ENCODE assay signal across 8 mouse cellular contexts in genomic region chr5:24451264-24452029, GRCm38 (mm10). TPM values are rescaled to one million over a fixed set of nuclear protein-coding genes. Genes with fewer than 3 reads are reported as not detected.
DNase-seq lines count a peak whose midpoint lies in the region; ATAC-seq and TF ChIP-seq lines count a peak whose summit lies in the region.

No protein-coding gene starts in this region.

- H3K9me3 ChIP-seq in hindbrain, embryonic 12.5 days (replicated peaks), result no peaks in the 10 kb centered on the region

- POLR2A ChIA-PET in Patski (lab: Charles Lee), result interaction anchor here (0.9 to 3.5 kb wide), 8 partner anchors 10 to 369 kb away, joined by 3 to 26 read pairs (median 4); no protein-coding TSS in a partner anchor

- TF ChIP-seq CTCF in Patski (IDR thresholded peaks at IDR 0.05), result no peak

- WGBS in hindbrain, embryonic 12.5 days, result 2% methylated on average over 41 of the region's 66 CpGs

- H3K9ac ChIP-seq in hindbrain, embryonic 12.5 days, result peak overlapping the region; percentile 99

- in situ Hi-C loops in Patski (cut with MboI; ENCODE audit: low pct_unique_long_range_greater_than_20kb), result no loop called here

- H3K36me3 ChIP-seq in hindbrain, embryonic 12.5 days, result no peaks in the 10 kb centered on the region

- no peak for DNase-seq in Patski (ENCODE audit: low read depth, low spot score)
- DNase-seq in cerebellum, adult 9-11 months, result peak; percentile 90
- peak; percentile 84 to 89 for DNase-seq in frontal cortex, postnatal 10 days (ENCODE audit: low spot score in 2 of 2)
- DNase-seq in left cerebral cortex, adult 11 months (ENCODE audit: low spot score), result peak; percentile 70
- peak; percentile 90 to 95 for DNase-seq in lung, postnatal 4 days
- DNase-seq in retina, postnatal 7 days (ENCODE audit: low read depth, low spot score), result peak; percentile 69
- DNase-seq in urinary bladder, adult 2 months (ENCODE audit: low spot score), result peak; percentile 80

- ATAC-seq in Patski, result peak; percentile 44
- ATAC-seq in hindbrain, embryonic 12.5 days (ENCODE audit: low FRiP score), result peak; percentile 69

- H3K4me3 ChIP-seq in hindbrain, embryonic 12.5 days, result peak overlapping the region; percentile 95

- peak overlapping the region; percentile 93 for H3K4me2 ChIP-seq in hindbrain, embryonic 12.5 days (replicated peaks)

- H3K27me3 ChIP-seq in Patski, result no peaks in the 10 kb centered on the region
- H3K27me3 ChIP-seq in hindbrain, embryonic 12.5 days, result 0 out of 2 replicates have a peak, but pooled peaks cover 3% of the 10 kb centered on the region

- H3K27ac ChIP-seq in hindbrain, embryonic 12.5 days, result peak overlapping the region; percentile 95

- CTCF ChIA-PET in Patski (lab: Charles Lee), result interaction anchor here (1.0 to 2.4 kb wide), 3 partner anchors 19 to 57 kb away, joined by 3 to 15 read pairs (median 5); partner anchors contain the start of gene Abcb8

- H3K4me1 ChIP-seq in hindbrain, embryonic 12.5 days, result peaks cover 56% of the 10 kb centered on the region

RNA-seq across cellular contexts. Expression of gene Agap3, which starts 0.5 kb away (rescaled TPM):
- 116 TPM for polyA plus RNA-seq in Patski (2021)
- polyA plus RNA-seq in hindbrain, embryonic 12.5 days (2016; fragmentation: Nextera tagmentation; extraction: Ambion mirVana), result 83.7 and 86.2 TPM in 2 replicates
- 55.8 and 73.8 TPM in 2 replicates for polyA plus RNA-seq in urinary bladder, adult 2 months (2012; rRNA removed)

RNA-seq across cellular contexts. Expression of gene Tmub1, which starts 3.8 kb away (rescaled TPM):
- 26.4 TPM for polyA plus RNA-seq in Patski (2021)
- 32.6 and 36.7 TPM in 2 replicates for polyA plus RNA-seq in hindbrain, embryonic 12.5 days (2016; fragmentation: Nextera tagmentation; extraction: Ambion mirVana)
- polyA plus RNA-seq in urinary bladder, adult 2 months (2012; rRNA removed), result 24.5 TPM in 2 replicates

RNA-seq across cellular contexts. Expression of gene Fastk, which starts 6.4 kb away (rescaled TPM):
- polyA plus RNA-seq in Patski (2021), result 190 TPM
- 109 and 113 TPM in 2 replicates for polyA plus RNA-seq in hindbrain, embryonic 12.5 days (2016; fragmentation: Nextera tagmentation; extraction: Ambion mirVana)
- 134 and 154 TPM in 2 replicates for polyA plus RNA-seq in urinary bladder, adult 2 months (2012; rRNA removed)

RNA-seq across cellular contexts. Expression of gene Slc4a2, which starts 27.8 kb away (rescaled TPM):
- polyA plus RNA-seq in Patski (2021), result 221 TPM
- 38.1 and 39.9 TPM in 2 replicates for polyA plus RNA-seq in hindbrain, embryonic 12.5 days (2016; fragmentation: Nextera tagmentation; extraction: Ambion mirVana)
- polyA plus RNA-seq in urinary bladder, adult 2 months (2012; rRNA removed), result 61.6 and 63.0 TPM in 2 replicates

RNA-seq across cellular contexts. Expression of gene Cdk5, which starts 28.1 kb away (rescaled TPM):
- 182 TPM for polyA plus RNA-seq in Patski (2021)
- 61.0 and 63.8 TPM in 2 replicates for polyA plus RNA-seq in hindbrain, embryonic 12.5 days (2016; fragmentation: Nextera tagmentation; extraction: Ambion mirVana)
- 61.4 and 77.8 TPM in 2 replicates for polyA plus RNA-seq in urinary bladder, adult 2 months (2012; rRNA removed)
